Mouse (Mus musculus): ENCODE results near the gene Tmem255a. TPM values are rescaled to one million over a fixed set of nuclear protein-coding genes. Genes with fewer than 3 reads are reported as not detected.

The Tmem255a gene
- total RNA-seq (2021) = under 1 TPM; 0.17 to 0.38 TPM
- long read RNA-seq, experiment 1 = 0 reads
- long read RNA-seq, experiment 2 = 0 reads

DNA sequence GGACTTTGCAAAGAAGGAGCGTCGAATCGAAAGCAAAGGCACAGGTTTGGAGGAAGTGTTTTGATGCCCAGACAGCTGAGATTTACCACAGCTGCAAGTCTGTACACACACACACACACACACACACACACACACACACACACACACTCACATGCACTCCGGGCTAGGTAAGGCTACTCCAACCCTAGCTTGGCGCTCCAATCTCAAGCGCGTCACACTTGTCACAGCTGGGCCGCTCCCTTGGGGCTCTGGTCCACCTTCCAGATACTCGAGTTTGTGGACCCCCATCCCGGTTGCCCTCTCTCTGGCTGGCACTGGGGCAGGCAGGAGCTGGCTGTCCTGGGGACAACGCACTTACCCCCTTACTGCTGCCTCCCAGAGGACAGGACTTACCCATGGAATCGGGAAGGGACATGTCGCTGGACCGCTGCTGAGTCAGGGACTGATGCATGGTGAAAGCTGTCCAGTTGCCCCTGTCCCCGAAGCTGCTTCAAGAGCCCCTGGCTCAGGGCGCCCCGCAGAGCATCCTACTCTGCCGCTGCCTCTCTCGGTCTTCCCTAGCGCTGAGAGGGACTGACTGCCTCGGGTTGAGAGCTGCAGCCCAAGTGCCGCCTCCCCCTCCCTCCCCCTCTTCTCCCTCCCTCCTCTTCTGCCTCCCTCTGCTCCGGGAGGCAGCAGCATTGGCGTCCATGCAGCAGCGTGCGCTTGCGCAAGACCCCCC lies at the start of gene Tmem255a:
Gene Tmem255a (minus strand): TSS at position 589 of the 721 bp plus-strand sequence.
- intact Hi-C loops (cut with DNase I) = loop anchor here (5.0 kb wide), 1 partner anchor 185 kb away; no protein-coding TSS in a partner anchor
- DNase-seq = peak in 1 of 2 experiments; percentile 14

GRCm38 (mm10) chrX:38259610-38260009 lies 7.4 kb upstream of the Tmem255a start:
- no peak for DNase-seq
- intact Hi-C loops (cut with DNase I) = loop anchor here (5.0 kb wide), 1 partner anchor 73 kb away; no protein-coding TSS in a partner anchor

- intact Hi-C loops (cut with DNase I) = loop anchor here (5.0 kb wide), 1 partner anchor 187 kb away; no protein-coding TSS in a partner anchor
- no peak for DNase-seq
Measured at GRCm38 (mm10) chrX:38250352-38250950, 1.8 kb downstream of the Tmem255a start.

DNA sequence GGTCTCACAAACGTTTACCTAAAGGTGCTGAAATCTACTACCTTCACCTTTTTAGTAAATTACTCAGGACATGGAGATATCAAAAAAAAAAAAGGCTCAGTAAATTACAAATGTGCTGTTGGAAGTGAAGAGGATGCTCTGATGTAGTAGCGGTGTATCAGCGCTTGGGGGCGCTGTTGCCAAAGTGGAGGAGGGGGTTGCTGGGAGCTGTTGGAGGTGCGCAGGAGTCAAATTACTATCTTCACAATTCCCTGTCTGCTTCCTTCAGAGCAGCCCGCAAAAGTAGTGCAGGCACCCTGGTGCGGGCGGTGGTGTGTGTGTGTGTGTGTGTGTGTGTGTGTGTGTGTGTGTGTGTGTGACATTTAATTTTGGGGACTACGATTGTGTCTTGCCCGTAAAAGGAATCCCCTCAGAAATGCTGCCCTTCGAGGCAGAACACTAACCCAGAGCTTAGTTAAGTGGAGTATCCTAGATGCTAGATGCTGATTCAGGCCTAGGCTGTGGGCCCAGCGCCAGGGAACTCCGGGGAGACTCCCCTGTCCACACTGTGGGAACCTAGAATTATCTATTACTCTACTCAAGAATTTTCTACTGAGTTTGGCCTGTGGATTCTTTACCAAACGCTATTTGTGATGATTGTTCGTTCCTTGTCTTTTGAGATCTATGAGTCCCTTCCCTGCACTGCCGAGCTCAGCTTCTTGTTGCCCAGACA lies 2.4 kb downstream of the Tmem255a start:
- DNase-seq = peak; percentile 17 to 26
- intact Hi-C loops (cut with DNase I) = loop anchor here (5.0 kb wide), 1 partner anchor 188 kb away; no protein-coding TSS in a partner anchor

GRCm38 (mm10) chrX:38247601-38248000 lies 4.6 kb downstream of the Tmem255a start:
- intact Hi-C loops (cut with DNase I) = no loop called here
- DNase-seq = no peak

GRCm38 (mm10) chrX:38247108-38247507 lies 5.1 kb downstream of the Tmem255a start:
- DNase-seq = no peak
- intact Hi-C loops (cut with DNase I) = no loop called here

- intact Hi-C loops (cut with DNase I) = no loop called here
- peak in 1 of 2 experiments; percentile 15 for DNase-seq
Measured at GRCm38 (mm10) chrX:38237731-38238130, 14.5 kb downstream of the Tmem255a start.

DNA sequence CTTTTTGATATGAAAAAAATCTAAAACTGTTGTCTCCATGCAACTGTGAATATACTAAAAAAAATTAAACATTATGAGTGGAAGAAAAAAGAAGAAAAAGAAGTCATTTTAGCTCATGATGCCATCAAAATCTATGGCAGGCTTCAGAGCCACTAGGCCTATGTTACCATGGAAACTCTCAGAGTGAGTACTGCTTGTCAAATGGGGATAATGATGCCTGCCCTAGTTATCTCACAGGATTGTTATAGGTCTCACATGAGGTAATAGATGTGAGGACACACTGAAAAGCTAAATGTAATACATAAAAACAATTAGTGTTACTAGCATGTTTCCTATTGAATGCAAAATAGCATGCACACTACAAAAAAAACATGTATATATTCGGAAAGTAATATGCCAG lies 22.4 kb downstream of the Tmem255a start:
- intact Hi-C loops (cut with DNase I) = no loop called here
- DNase-seq = no peak

GRCm38 (mm10) chrX:38222757-38223156 lies 29.5 kb downstream of the Tmem255a start:
- DNase-seq = no peak
- intact Hi-C loops (cut with DNase I) = no loop called here

DNA sequence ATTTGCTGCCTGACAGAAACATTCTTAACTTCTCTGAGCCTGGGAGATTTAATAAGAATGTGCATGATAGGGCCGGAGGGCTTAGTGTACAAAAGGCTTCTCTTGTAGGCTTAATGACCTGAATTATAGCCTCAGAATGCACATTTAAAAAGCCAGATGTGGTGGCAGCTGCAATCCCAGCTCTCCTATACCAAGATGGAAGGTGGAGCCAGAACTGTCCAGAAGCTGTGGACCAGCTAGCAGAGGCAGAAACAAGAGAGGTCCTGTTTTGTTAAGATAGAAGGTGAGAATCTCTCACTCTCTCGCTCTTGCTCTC lies 34.6 kb downstream of the Tmem255a start:
- intact Hi-C loops (cut with DNase I) = no loop called here
- no peak for DNase-seq

DNA sequence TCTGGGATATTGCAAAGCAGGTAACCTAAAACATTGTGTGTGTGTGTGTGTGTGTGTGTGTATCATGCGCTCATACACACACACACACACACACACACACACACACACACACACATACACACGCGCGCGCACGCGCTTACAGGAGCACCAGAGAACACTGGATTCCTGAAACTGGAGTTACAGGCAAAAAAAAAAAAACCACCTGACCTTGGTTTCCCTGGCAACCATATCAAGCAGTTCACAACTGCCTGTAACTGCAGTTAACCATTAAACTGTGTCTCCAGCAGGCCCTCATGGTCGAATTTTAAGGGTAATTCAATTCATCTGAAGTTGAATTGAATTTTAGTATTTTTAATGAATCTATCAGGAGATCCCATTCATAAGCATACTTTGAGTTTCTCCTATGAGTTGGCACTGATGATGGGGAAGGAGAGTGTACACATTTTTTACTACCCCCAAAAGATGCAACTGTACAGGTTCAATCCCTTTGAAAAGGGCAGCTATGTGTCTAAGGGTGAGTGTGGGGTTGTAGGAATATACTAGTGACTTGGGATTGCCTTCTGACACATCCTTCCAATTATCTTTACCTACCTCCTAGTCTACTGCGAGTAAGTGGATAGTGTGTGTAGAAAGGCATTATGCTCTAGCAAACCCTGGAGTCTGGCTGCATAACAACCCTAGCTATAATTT lies 35.1 kb downstream of the Tmem255a start:
- intact Hi-C loops (cut with DNase I) = no loop called here

GRCm38 (mm10) chrX:38207392-38207791 lies 44.8 kb downstream of the Tmem255a start:
- no peak for DNase-seq
- intact Hi-C loops (cut with DNase I) = no loop called here

More for the DNA sequence above, 35.1 kb downstream of the Tmem255a start:
- no peak for DNase-seq

DNA sequence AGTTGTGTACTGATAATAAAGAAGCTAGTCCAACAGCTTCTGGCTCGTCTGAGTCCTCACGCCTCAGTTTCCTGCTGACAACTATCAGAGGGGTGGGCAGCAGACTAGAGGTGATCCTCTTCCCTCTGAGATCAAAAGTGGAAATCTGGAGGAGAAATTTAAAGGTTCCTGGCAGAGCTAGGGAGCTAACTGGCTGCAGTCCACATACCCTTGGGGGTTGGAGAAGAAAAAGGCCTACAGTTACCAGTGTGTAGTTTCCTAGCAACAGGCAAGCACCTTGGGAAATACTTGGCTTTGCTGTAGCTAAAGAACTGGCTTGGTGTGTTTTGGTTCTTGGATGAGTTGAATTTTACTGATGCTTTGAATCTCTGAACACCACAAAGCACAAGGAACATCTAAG lies 50.4 kb downstream of the Tmem255a start:
- no peak for DNase-seq
- intact Hi-C loops (cut with DNase I) = no loop called here

DNA sequence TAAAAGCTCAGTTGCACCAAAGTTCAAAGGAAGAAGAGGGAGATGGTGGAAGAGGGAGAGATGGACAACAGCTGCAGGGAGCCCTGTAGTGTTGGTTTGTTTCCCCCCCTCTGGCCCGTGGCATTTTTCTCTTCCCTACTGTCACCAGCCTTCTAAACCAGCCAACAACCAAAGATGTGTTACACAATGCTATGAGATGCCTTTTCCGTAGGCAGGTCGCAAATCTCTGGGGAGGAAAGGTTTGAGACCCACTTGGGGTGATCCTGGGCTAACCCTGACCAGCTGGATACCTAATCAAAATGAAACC lies 61.8 kb downstream of the Tmem255a start:
- DNase-seq = no peak
- intact Hi-C loops (cut with DNase I) = no loop called here

GRCm38 (mm10) chrX:38189552-38190457 lies 62.4 kb downstream of the Tmem255a start, which contains the start of gene Zbtb33:
Gene Zbtb33 (plus strand): TSS chrX:38189793.
- peak; percentile 80 for DNase-seq
- intact Hi-C loops (cut with DNase I) = no loop called here

- no peak for DNase-seq
- intact Hi-C loops (cut with DNase I) = no loop called here
Measured at GRCm38 (mm10) chrX:38185520-38185919, 66.7 kb downstream of the Tmem255a start.

GRCm38 (mm10) chrX:38181608-38182258 lies 70.5 kb downstream of the Tmem255a start:
- peak; percentile 15 to 49 for DNase-seq
- intact Hi-C loops (cut with DNase I) = no loop called here

GRCm38 (mm10) chrX:38180656-38181607 lies 71.3 kb downstream of the Tmem255a start:
- intact Hi-C loops (cut with DNase I) = no loop called here
- peak in 1 of 2 experiments; percentile 18 for DNase-seq
